Mouse (Mus musculus) gonadal fat pad, adult 2 months (tissue): ENCODE measurements around the gene Tppp3. TPM values are rescaled to one million over a fixed set of nuclear protein-coding genes. Genes with fewer than 3 reads are reported as not detected.

Experiments
- DNase-seq: peaks from one replicate; pipeline ENCODE4 v3.0.0-alpha.2; 2012; ENCODE audit warnings: low read depth
- polyA plus RNA-seq: library from polyadenylated mRNA; depleted of rRNA; stranded (reverse); fragments of >200 nt; gene quantifications from 2 replicates; pipeline ENCODE4 v1.2.3, GENCODE M21; 2012; rRNA removed

Tppp3 gene
- polyA plus RNA-seq: 63.4 and 71.3 TPM in 2 replicates

- no peak for DNase-seq
These were observed at the start of gene Tppp3 for GRCm38 (mm10) chr8:105471314-105472015. TSS of gene Tppp3 (minus strand) at chr8:105471526.

- DNase-seq: no peak
These were observed 49.7 kb upstream of the Tppp3 start for GRCm38 (mm10) chr8:105521061-105521460.

- no peak for DNase-seq
These were observed 49.2 kb upstream of the Tppp3 start for GRCm38 (mm10) chr8:105520521-105520920.

GRCm38 (mm10) chr8:105519591-105519990 lies 48.3 kb upstream of the Tppp3 start:
- no peak for DNase-seq

GRCm38 (mm10) chr8:105518436-105519313 lies 47.3 kb upstream of the Tppp3 start, which contains the start of gene Hsd11b2:
TSS of gene Hsd11b2 (plus strand) at chr8:105518755.
- no peak for DNase-seq

GRCm38 (mm10) chr8:105517346-105517745 lies 46.0 kb upstream of the Tppp3 start:
- DNase-seq: no peak

GRCm38 (mm10) chr8:105516018-105516645 lies 44.8 kb upstream of the Tppp3 start:
- DNase-seq: no peak

GRCm38 (mm10) chr8:105514656-105515055 lies 43.3 kb upstream of the Tppp3 start:
- DNase-seq: no peak

- no peak for DNase-seq
These were observed 42.9 kb upstream of the Tppp3 start for GRCm38 (mm10) chr8:105514194-105514593.

- no peak for DNase-seq
These were observed 38.8 kb upstream of the Tppp3 start for GRCm38 (mm10) chr8:105509997-105510735.

GRCm38 (mm10) chr8:105508758-105509157 lies 37.4 kb upstream of the Tppp3 start:
- DNase-seq: no peak

GRCm38 (mm10) chr8:105506977-105507376 lies 35.7 kb upstream of the Tppp3 start:
- no peak for DNase-seq

GRCm38 (mm10) chr8:105504617-105505016 lies 33.3 kb upstream of the Tppp3 start:
- no peak for DNase-seq

GRCm38 (mm10) chr8:105499787-105500186 lies 28.5 kb upstream of the Tppp3 start:
- DNase-seq: no peak

GRCm38 (mm10) chr8:105496439-105497180 lies 25.3 kb upstream of the Tppp3 start, which contains the start of gene Zdhhc1:
TSS of gene Zdhhc1 (minus strand) at chr8:105496902.
- no peak for DNase-seq

- DNase-seq: no peak
These were observed 24.3 kb upstream of the Tppp3 start for GRCm38 (mm10) chr8:105495350-105496302.

GRCm38 (mm10) chr8:105494566-105494965 lies 23.2 kb upstream of the Tppp3 start:
- peak; percentile 94 for DNase-seq

- DNase-seq: no peak
These were observed 22.2 kb upstream of the Tppp3 start for GRCm38 (mm10) chr8:105493495-105493894.

- DNase-seq: no peak
These were observed 18.0 kb upstream of the Tppp3 start for GRCm38 (mm10) chr8:105489281-105489680.

- no peak for DNase-seq
These were observed 16.8 kb upstream of the Tppp3 start for GRCm38 (mm10) chr8:105488082-105488481.
